ENCODE assay signal across 9 mouse cellular contexts in genomic region chr11:82683765-82684505, GRCm38 (mm10).
DNase-seq lines count a peak whose midpoint lies in the region; ATAC-seq and TF ChIP-seq lines count a peak whose summit lies in the region.
"Had no signal": no experiment of that assay in that cellular context is flagged by ENCODE, and none has a peak within 500 bp of the region (broad histone marks: within the 10 kb centered on the region; RNA-seq: fewer than 3 reads in every experiment).

No protein-coding gene starts in this region.

- no peaks in the 10 kb centered on the region for H3K9me3 ChIP-seq in liver, embryonic 11.5 days (ENCODE audit: control insufficient read depth, low read length)
- no peaks in the 10 kb centered on the region for H3K9me3 ChIP-seq in hindbrain, embryonic 14.5 days (ENCODE audit: control insufficient read depth, low read length)

- TF ChIP-seq POLR2A in liver, adult 2 months (IDR thresholded peaks at IDR 0.05; ENCODE audit: extremely low read depth, insufficient read depth, low read length), result no peak

- H3K79me2 ChIP-seq in liver, adult 2 months (ENCODE audit: control insufficient read depth, insufficient read depth, low read length), result no peaks in the 10 kb centered on the region

- H3K36me3 ChIP-seq in liver, adult 2 months (ENCODE audit: control insufficient read depth, insufficient read depth, low read length), result no peaks in the 10 kb centered on the region
- no peaks in the 10 kb centered on the region for H3K36me3 ChIP-seq in liver, embryonic 11.5 days (ENCODE audit: control insufficient read depth, insufficient read depth, low read length)
- no peaks in the 10 kb centered on the region for H3K36me3 ChIP-seq in hindbrain, embryonic 14.5 days (replicated peaks; ENCODE audit: control insufficient read depth, insufficient read depth)

- no peak overlapping the region for H3K4me2 ChIP-seq in liver, embryonic 11.5 days
- H3K4me2 ChIP-seq in hindbrain, embryonic 14.5 days (replicated peaks), result no peak overlapping the region

- ATAC-seq in liver, embryonic 11.5 days (replicated peaks; ENCODE audit: low FRiP score), result no peak
- peak; percentile 94 for ATAC-seq in cerebellum, adult (ENCODE audit: insufficient number of reproducible peaks, low FRiP score, low TSS enrichment)
- 0 out of 2 replicates have a peak, but pooled peaks have one; percentile 53 for ATAC-seq in hindbrain, embryonic 14.5 days (ENCODE audit: low FRiP score)

- no peaks in the 10 kb centered on the region for H3K4me1 ChIP-seq in liver, adult 2 months (ENCODE audit: control insufficient read depth, insufficient read depth, low read length)
- H3K4me1 ChIP-seq in liver, embryonic 11.5 days (replicated peaks; ENCODE audit: control insufficient read depth, insufficient read depth, low read length), result no peaks in the 10 kb centered on the region
- H3K4me1 ChIP-seq in hindbrain, embryonic 14.5 days (replicated peaks; ENCODE audit: control insufficient read depth, insufficient read depth, low read length), result no peaks in the 10 kb centered on the region

- DNase-seq in liver, adult 2 months (ENCODE audit: extremely low read depth, low read depth, low spot score), result no peak
- DNase-seq in liver, embryonic 11.5 days (ENCODE audit: low spot score), result no peak
- peak; percentile 61 for DNase-seq in embryo, embryonic 11 days
- DNase-seq in hindbrain, embryonic 14.5 days (ENCODE audit: low spot score), result peak; percentile 69
- peak; percentile 30 for DNase-seq in mesoderm, embryonic 11.5 days (ENCODE audit: low read depth, low spot score)
- no peak for DNase-seq in natural killer cell, adult 2 months (ENCODE audit: low spot score in 2 of 2)
- DNase-seq in testis, postnatal 14 days (ENCODE audit: low spot score), result no peak

- H3K4me3 ChIP-seq in liver, adult 2 months (ENCODE audit: insufficient read depth, low read depth, low read length), result no peak overlapping the region
- no peak overlapping the region for H3K4me3 ChIP-seq in liver, embryonic 11.5 days (ENCODE audit: low read depth, low read length)
- no peak overlapping the region for H3K4me3 ChIP-seq in hindbrain, embryonic 14.5 days (replicated peaks; ENCODE audit: low read length)
- H3K4me3 ChIP-seq: myocyte had no signal

- WGBS in liver, adult 2 months, result 46% methylated on average over 12 of the region's 12 CpGs
- 48% methylated on average over 12 of the region's 12 CpGs for WGBS in liver, embryonic 11.5 days
- 60% methylated on average over 12 of the region's 12 CpGs for WGBS in hindbrain, embryonic 14.5 days

- 0 out of 2 replicates have a peak, but pooled peaks cover 4% of the 10 kb centered on the region for H3K27me3 ChIP-seq in liver, adult 2 months (ENCODE audit: control insufficient read depth, insufficient read depth, low read length)
- no peaks in the 10 kb centered on the region for H3K27me3 ChIP-seq in liver, embryonic 11.5 days (replicated peaks; ENCODE audit: control insufficient read depth, insufficient read depth, low read length)
- no peaks in the 10 kb centered on the region for H3K27me3 ChIP-seq in hindbrain, embryonic 14.5 days (ENCODE audit: control insufficient read depth, insufficient read depth, low read length)

- peak; percentile 28 for TF ChIP-seq CTCF in liver, adult 2 months (IDR thresholded peaks at IDR 0.05; ENCODE audit: low read depth, low read length)

- no peak overlapping the region for H3K9ac ChIP-seq in liver, adult 2 months (ENCODE audit: low read depth, low read length)
- H3K9ac ChIP-seq in liver, embryonic 11.5 days (ENCODE audit: low read depth, low read length), result no peak overlapping the region
- H3K9ac ChIP-seq in hindbrain, embryonic 14.5 days, result no peak overlapping the region

- H3K27ac ChIP-seq in liver, adult 2 months (replicated peaks; ENCODE audit: insufficient read depth, low read depth, low read length), result no peak overlapping the region
- H3K27ac ChIP-seq in liver, embryonic 11.5 days (ENCODE audit: low read depth, low read length), result no peak overlapping the region
- H3K27ac ChIP-seq in hindbrain, embryonic 14.5 days, result no peak overlapping the region

Comparison
In these comparisons a context has a peak if more than half of its experiments do, and no peak if none do; other contexts are left out.
1. DNase-seq: peak in embryo, embryonic 11 days (single experiment), hindbrain, embryonic 14.5 days (single experiment) and mesoderm, embryonic 11.5 days (single experiment); none in liver, adult 2 months (single experiment), liver, embryonic 11.5 days (single experiment), natural killer cell, adult 2 months (0 of 2) and testis, postnatal 14 days (single experiment).